Mouse (Mus musculus) liver, embryonic 13.5 days (tissue): ENCODE measurements at regions not wholly inside any gene's neighbourhood (a gene's known extent, or its start where the extent isn't known, plus 50 kb on each side); places are given as distances from the start of the nearest gene placed in this dataset.

Source experiments
- ATAC-seq: fragments of 200-750 bp; cut with Nextera tagmentation; 2 replicates; pipeline ENCODE4 v1.8.0; 2017; ENCODE audit warnings: low read depth, mild to moderate bottlenecking, moderate number of reproducible peaks, moderate library complexity
- DNase-seq: peaks from one replicate; pipeline ENCODE4 v3.0.0; 2022
- H3K27ac ChIP-seq: fragments of 300-500 bp; sonication (generic); 2 replicates; pipeline ENCODE4 v1.5.1; 2015; ENCODE audit warnings: moderate library complexity, mild to moderate bottlenecking, inconsistent platforms
- H3K27me3 ChIP-seq: fragments of 300-500 bp; sonication (generic); 2 replicates; pipeline ENCODE4 v1.6.1; 2015; ENCODE audit warnings: mild to moderate bottlenecking, inconsistent platforms
- H3K36me3 ChIP-seq: fragments of 300-500 bp; sonication (generic); 2 replicates; pipeline ENCODE4 v1.6.1; 2015; ENCODE audit warnings: mild to moderate bottlenecking, inconsistent platforms
- H3K4me1 ChIP-seq: fragments of 300-500 bp; sonication (generic); replicated peaks from 2 replicates; pipeline ENCODE4 v1.6.1; 2015; ENCODE audit warnings: inconsistent platforms
- H3K4me2 ChIP-seq: fragments of 300-500 bp; sonication (generic); 2 replicates; pipeline ENCODE4 v1.6.1; 2015; ENCODE audit warnings: inconsistent platforms, mild to moderate bottlenecking, moderate library complexity
- H3K4me3 ChIP-seq: fragments of 300-500 bp; sonication (generic); replicated peaks from 2 replicates; pipeline ENCODE4 v1.5.1; 2015; ENCODE audit warnings: mild to moderate bottlenecking, inconsistent platforms
- H3K9ac ChIP-seq: fragments of 300-500 bp; sonication (generic); 2 replicates; pipeline ENCODE4 v1.6.1; 2015; ENCODE audit warnings: mild to moderate bottlenecking, inconsistent platforms
- H3K9me3 ChIP-seq: fragments of 300-500 bp; sonication (generic); replicated peaks from 2 replicates; pipeline ENCODE4 v1.6.1; 2016; ENCODE audit warnings: inconsistent platforms
- WGBS: fragments of 180-500 bp; shearing (Covaris S2); methylation state at CpG from one replicate; pipeline ENCODE4 v1.1.7; 2015; ENCODE audit not compliant: insufficient replicate concordance; 5-methylcytosine and 5-hydroxymethylcytosine counted together

DNA sequence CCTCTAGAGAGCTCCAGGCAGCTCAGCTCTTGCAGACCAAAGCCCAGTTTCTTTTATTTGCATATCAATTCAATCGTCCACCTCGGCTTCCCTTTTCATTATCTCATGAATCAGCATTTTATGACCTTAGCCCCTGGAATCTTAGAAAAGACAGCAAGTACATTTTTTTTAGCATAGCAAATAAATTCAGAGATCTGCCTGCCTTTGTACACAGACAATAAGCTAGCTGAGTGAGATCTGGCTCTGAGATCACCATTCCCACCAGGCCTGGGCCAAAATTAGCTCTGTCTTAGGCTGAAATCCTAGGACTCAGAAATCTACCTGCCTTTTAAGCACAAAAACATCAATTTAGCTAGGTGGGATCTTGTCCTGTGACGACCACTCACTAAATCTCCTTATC, 80.7 kb upstream of the Mark1 start:
- WGBS, result 30% methylated on average over 3 of the region's 3 CpGs
- H3K4me1 ChIP-seq, result no peaks in the 10 kb centered on the region
- no peak overlapping the region for H3K9ac ChIP-seq
- H3K4me2 ChIP-seq, result no peak overlapping the region
- ATAC-seq, result no peak
- no peak for DNase-seq
- no peaks in the 10 kb centered on the region for H3K27me3 ChIP-seq
- no peaks in the 10 kb centered on the region for H3K36me3 ChIP-seq
- no peaks in the 10 kb centered on the region for H3K9me3 ChIP-seq
- H3K27ac ChIP-seq, result no peak overlapping the region
- no peak overlapping the region for H3K4me3 ChIP-seq

DNA sequence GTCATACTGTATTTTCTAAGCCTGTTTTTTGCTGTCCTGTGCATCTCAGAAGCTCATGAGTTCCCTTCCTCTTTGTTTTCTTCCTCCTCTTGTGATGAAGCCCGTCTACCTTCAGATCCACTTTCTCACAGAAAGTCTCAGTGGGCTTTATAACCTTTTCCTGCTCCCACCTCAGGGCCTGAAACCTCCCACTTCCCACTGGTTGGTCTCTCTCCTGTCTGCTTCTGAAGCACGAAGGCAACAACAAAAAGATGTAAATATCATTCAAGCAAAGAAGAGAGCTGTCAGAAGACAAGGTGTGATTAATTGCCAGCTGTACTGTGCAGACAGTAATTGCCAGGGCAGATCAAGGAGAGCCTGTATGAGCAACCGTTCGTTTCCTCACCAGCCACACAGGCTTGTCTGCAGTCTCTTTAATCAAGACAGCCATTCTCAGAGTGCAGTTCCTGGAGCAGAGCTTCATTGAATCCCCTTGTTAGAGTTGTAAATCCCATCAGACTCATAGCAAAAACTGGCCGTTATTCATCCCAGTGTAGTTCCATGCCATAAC, 80.0 kb upstream of the Mark1 start:
- Histone ChIP-seq H3K36me3 (no peaks in the 10 kb centered on the region), H3K27me3 (no peaks in the 10 kb centered on the region), H3K9ac (no peak overlapping the region), H3K27ac (no peak overlapping the region), H3K4me1 (no peaks in the 10 kb centered on the region), H3K9me3 (no peaks in the 10 kb centered on the region), H3K4me2 (no peak overlapping the region), H3K4me3 (no peak overlapping the region)
- WGBS, result 35% methylated on average over 5 of the region's 5 CpGs
- ATAC-seq (no peak), DNase-seq (no peak)

DNA sequence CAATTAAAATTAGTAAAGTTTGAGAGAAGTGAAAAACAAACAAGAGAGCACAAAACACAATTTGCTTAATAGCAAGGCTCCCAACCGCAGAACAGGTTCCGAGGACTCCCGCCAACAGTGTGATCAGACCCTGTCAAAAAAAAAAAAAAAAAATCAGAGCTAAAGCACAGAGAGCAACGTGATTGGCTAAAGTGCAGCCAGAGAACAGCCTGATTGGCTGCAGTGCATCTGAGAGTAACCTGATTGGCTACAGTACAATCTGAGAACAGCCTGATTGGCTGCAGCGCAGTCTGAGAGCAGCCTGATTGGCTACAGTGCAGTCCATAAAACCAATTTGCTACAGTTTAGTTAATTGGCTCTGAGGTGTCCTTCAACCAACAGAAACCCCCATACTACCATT, 74.6 kb upstream of the Mark1 start:
- H3K36me3 ChIP-seq, result no peaks in the 10 kb centered on the region
- no peaks in the 10 kb centered on the region for H3K9me3 ChIP-seq
- no peak overlapping the region for H3K27ac ChIP-seq
- peaks cover 13% of the 10 kb centered on the region for H3K4me1 ChIP-seq
- ATAC-seq, result no peak
- no peak overlapping the region for H3K4me2 ChIP-seq
- H3K9ac ChIP-seq, result no peak overlapping the region
- no peak for DNase-seq
- no peaks in the 10 kb centered on the region for H3K27me3 ChIP-seq
- no peak overlapping the region for H3K4me3 ChIP-seq
- 71% methylated on average over 5 of the region's 5 CpGs for WGBS

DNA sequence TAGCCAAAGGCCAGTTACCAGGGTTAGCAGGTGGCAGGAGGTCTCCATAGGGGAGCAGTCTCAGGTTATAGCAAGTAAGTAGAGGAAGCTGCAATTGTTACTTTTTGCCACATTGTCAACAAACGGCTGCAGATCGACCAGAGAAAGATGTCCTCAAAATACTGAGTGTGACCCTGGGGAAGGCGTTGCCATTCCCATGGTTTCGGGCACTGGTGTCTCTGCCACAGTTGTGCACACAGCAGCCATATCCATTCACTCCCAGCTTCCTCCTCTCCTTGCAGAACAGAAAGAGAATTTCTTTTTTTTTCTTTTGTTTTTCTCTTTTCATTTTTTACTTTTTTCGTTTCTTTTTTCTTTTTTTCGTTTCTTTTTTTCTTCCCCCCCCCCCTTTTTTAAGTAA, 73.4 kb upstream of the Mark1 start:
- no peak overlapping the region for H3K4me2 ChIP-seq
- H3K4me1 ChIP-seq, result peaks cover 13% of the 10 kb centered on the region
- WGBS, result 61% methylated on average over 6 of the region's 6 CpGs
- H3K27ac ChIP-seq, result no peak overlapping the region
- H3K9me3 ChIP-seq, result no peaks in the 10 kb centered on the region
- no peak overlapping the region for H3K9ac ChIP-seq
- no peak overlapping the region for H3K4me3 ChIP-seq
- H3K27me3 ChIP-seq, result no peaks in the 10 kb centered on the region
- no peaks in the 10 kb centered on the region for H3K36me3 ChIP-seq
- ATAC-seq, result no peak
- no peak for DNase-seq

DNA sequence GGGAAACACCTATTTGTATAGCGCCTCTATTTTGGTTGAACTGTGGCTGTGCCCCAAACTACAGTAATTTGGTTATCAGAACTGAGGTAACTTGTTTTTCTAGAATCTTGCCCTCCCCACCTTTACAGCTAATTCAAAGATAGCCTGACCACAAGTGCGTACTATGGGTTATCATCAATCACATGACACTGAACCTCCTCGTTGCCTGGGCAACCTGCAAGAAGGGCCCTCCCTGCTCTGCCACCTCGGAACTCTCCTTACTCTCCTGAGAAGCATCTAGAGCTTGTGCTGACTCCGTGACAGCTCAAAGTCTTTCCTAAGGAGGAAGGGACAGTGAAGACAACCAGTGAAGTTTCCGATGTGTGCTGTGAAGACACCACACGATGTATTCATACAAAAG, 72.2 kb upstream of the Mark1 start:
- H3K9ac ChIP-seq, result no peak overlapping the region
- no peak overlapping the region for H3K4me3 ChIP-seq
- H3K27me3 ChIP-seq, result no peaks in the 10 kb centered on the region
- ATAC-seq (peak; percentile 93), DNase-seq (peak; percentile 51)
- no peaks in the 10 kb centered on the region for H3K9me3 ChIP-seq
- 36% methylated on average over 7 of the region's 7 CpGs for WGBS
- no peaks in the 10 kb centered on the region for H3K36me3 ChIP-seq
- peaks cover 13% of the 10 kb centered on the region for H3K4me1 ChIP-seq
- no peak overlapping the region for H3K4me2 ChIP-seq
- no peak overlapping the region for H3K27ac ChIP-seq

DNA sequence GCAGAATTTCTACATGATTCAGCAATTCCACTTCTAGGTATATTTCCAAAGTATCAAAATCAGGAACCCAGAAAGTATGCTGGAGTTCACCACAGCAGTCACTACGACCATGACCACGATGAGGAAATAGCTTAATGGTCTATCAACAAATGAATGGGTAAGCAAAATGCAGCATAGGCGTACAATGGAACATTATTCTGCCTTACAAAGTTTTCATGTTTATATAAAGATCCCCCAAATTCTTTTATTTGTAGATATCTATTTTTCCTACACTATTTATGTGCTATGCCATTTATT, 71.4 kb upstream of the Mark1 start:
- H3K4me2 ChIP-seq, result no peak overlapping the region
- H3K4me3 ChIP-seq, result no peak overlapping the region
- H3K36me3 ChIP-seq, result no peaks in the 10 kb centered on the region
- ATAC-seq (no peak), DNase-seq (no peak)
- no peak overlapping the region for H3K9ac ChIP-seq
- H3K27ac ChIP-seq, result no peak overlapping the region
- no peaks in the 10 kb centered on the region for H3K27me3 ChIP-seq
- no peaks in the 10 kb centered on the region for H3K9me3 ChIP-seq
- peaks cover 13% of the 10 kb centered on the region for H3K4me1 ChIP-seq
- WGBS, result 48% methylated on average over 3 of the region's 3 CpGs

DNA sequence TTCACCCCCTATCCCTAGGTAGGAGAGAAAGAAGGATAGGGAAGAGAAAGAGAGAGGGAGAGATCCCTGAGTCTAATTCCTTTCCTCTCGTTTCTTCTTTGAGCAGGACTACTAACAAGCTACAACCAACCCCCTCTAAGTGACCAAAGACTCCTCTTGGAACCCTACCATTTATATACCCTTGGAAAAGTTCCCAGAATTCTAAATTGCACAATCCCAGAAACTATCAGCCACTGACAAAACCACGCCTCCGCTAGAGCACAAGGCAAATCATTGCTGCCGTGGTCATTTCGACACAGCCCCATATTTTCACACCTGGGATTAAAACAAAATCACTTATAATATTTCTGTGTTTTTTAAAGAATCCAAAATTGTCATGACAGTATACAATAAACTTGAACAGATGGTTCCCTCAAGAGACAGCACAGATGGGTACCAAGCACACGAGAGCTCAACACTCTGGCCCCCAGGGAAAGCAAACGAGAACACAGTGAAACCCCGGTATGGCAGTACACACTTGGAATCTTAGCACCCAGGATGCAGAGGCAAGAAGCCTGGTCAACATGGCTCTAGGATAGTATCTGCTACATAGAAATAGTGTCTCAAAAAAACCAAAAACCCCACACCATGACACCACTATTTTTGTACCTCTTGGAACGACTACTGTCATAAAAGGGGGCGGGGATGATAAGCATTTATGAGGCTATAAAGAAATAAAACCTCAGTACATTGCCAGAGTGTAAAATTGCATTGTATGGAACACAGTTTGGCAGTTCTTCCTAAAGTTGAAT, 70.9 kb upstream of the Mark1 start:
- no peak for ATAC-seq
- Histone ChIP-seq H3K9me3 (no peaks in the 10 kb centered on the region), H3K27ac (no peak overlapping the region), H3K4me1 (peaks cover 13% of the 10 kb centered on the region), H3K4me2 (no peak overlapping the region), H3K9ac (no peak overlapping the region), H3K4me3 (no peak overlapping the region), H3K27me3 (no peaks in the 10 kb centered on the region), H3K36me3 (no peaks in the 10 kb centered on the region)
- no peak for DNase-seq
- WGBS, result 65% methylated on average over 10 of the region's 10 CpGs

DNA sequence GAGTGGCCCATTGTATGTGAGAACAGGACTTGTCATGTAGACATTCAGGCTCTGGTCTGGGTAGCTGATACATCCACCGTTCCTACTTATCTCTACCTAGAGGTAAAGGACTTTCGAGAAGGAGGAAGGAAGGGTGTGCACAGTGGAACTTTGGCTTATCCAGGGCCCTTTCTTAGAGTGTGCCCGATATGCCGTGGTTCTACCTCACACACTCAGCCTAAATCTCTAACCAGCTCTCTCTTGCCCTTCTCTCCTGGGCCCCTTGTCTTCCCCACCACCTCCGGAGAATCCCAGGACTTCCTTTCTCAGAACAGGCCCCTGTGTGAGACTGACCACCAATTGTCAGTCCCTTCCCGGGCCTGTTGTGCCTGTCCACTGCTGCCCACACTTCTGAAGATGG, 68.8 kb upstream of the Mark1 start:
- no peak overlapping the region for H3K4me3 ChIP-seq
- peaks cover 13% of the 10 kb centered on the region for H3K4me1 ChIP-seq
- H3K36me3 ChIP-seq, result no peaks in the 10 kb centered on the region
- H3K9ac ChIP-seq, result no peak overlapping the region
- no peak overlapping the region for H3K4me2 ChIP-seq
- no peak overlapping the region for H3K27ac ChIP-seq
- WGBS, result 57% methylated on average over 6 of the region's 6 CpGs
- ATAC-seq (no peak), DNase-seq (no peak)
- H3K9me3 ChIP-seq, result no peaks in the 10 kb centered on the region
- no peaks in the 10 kb centered on the region for H3K27me3 ChIP-seq

DNA sequence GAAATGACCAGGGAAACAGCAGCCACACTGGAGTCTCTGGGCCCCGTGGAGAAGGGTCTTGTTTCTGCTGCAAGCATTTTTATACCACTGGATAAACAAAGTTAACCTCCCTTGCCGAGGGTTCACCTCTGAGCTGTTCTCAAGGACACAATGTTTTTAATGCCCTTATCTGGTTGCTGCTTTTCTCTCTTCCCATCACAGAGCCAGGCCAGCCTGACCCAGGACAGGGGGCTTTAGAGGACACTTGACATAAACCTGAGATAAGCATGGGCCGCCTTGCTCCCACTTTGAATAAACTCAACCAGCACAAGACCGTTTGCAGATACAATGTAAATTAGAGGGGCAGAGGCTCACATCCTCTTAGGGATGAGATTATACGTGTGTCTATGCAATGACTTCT, 68.3 kb upstream of the Mark1 start:
- WGBS, result 41% methylated on average over 5 of the region's 5 CpGs
- Histone ChIP-seq H3K36me3 (no peaks in the 10 kb centered on the region), H3K4me2 (no peak overlapping the region), H3K27ac (no peak overlapping the region), H3K4me1 (peaks cover 13% of the 10 kb centered on the region), H3K9ac (no peak overlapping the region), H3K4me3 (no peak overlapping the region), H3K9me3 (no peaks in the 10 kb centered on the region), H3K27me3 (no peaks in the 10 kb centered on the region)
- DNase-seq (no peak), ATAC-seq (no peak)

DNA sequence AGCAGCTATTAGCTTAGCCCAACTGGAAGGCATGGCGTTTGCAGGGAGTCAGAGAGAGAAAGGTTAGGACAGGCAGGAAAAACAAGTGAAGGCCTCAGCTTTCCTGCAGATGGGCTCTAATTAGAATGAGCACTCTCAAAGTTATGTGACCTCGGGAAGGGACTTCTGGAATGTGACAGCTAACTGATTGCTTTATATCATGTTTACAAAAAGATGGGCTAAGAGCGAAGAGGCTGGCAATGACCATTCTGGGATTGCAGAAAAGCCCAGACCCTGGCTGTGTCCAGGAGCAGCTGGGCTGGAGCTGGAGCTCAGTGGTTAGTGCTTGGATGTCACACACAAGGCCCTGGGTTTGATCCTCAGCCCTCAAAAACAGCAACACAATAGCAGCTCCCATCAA, 65.7 kb upstream of the Mark1 start:
- H3K4me1 ChIP-seq, result no peaks in the 10 kb centered on the region
- no peaks in the 10 kb centered on the region for H3K27me3 ChIP-seq
- no peak overlapping the region for H3K4me3 ChIP-seq
- H3K36me3 ChIP-seq, result no peaks in the 10 kb centered on the region
- H3K4me2 ChIP-seq, result no peak overlapping the region
- H3K27ac ChIP-seq, result no peak overlapping the region
- 42% methylated on average over 3 of the region's 3 CpGs for WGBS
- no peak for DNase-seq
- ATAC-seq, result no peak
- no peaks in the 10 kb centered on the region for H3K9me3 ChIP-seq
- H3K9ac ChIP-seq, result no peak overlapping the region

DNA sequence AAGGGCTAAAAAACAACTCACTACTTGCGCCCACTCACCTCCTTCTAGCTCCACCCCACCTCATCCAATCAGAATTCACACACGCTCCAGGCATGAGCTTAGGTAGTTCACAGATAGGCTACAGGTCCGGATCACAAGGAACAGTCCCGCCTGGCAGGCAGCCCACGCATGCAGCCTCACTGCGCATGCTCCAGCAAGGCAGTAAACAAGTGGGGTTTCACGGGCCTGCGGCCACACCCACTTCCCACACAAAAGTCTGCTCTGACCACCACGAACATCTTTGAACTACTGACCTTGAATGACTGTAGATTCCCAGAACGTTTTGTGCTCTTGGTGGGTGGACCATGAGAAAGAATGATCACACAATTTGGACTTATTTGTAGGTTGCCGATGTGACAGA, 62.7 kb upstream of the Mark1 start:
- H3K4me3 ChIP-seq, result no peak overlapping the region
- no peak for ATAC-seq
- H3K27ac ChIP-seq, result no peak overlapping the region
- WGBS, result 60% methylated on average over 11 of the region's 11 CpGs
- no peaks in the 10 kb centered on the region for H3K27me3 ChIP-seq
- H3K4me1 ChIP-seq, result no peaks in the 10 kb centered on the region
- DNase-seq, result no peak
- H3K9me3 ChIP-seq, result no peaks in the 10 kb centered on the region
- H3K36me3 ChIP-seq, result no peaks in the 10 kb centered on the region
- no peak overlapping the region for H3K4me2 ChIP-seq
- no peak overlapping the region for H3K9ac ChIP-seq

DNA sequence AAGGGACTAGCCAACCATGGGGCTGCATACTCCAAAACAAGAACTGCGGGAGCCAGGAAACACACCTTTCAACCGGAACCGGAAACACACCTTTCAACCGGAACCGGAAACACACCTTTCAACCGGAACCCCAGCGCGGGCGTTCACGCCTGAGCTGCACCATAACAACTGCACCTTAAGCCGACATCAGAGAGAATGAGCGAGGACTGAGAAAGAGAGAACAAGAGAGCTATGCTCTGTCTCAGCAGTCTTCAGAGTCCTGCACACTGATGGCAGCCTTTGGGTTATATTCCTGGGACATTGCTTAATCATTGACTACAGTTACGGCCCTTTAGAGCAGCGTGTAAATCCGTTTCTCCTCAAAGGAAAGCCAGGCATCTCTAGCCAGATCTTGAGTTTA, 58.1 kb upstream of the Mark1 start:
- Histone ChIP-seq H3K27ac (no peak overlapping the region), H3K4me1 (no peaks in the 10 kb centered on the region), H3K36me3 (no peaks in the 10 kb centered on the region), H3K27me3 (no peaks in the 10 kb centered on the region), H3K4me3 (no peak overlapping the region), H3K9me3 (no peaks in the 10 kb centered on the region), H3K9ac (no peak overlapping the region), H3K4me2 (no peak overlapping the region)
- DNase-seq (no peak), ATAC-seq (no peak)
- WGBS, result 76% methylated on average over 15 of the region's 15 CpGs
